Mouse (Mus musculus): ENCODE data around the gene Ccdc71l. TPM values are rescaled to one million over a fixed set of nuclear protein-coding genes. Genes with fewer than 3 reads are reported as not detected.

The Ccdc71l gene
- 11.7 TPM for polyA plus RNA-seq (2017; shearing (Covaris generic))

DNA sequence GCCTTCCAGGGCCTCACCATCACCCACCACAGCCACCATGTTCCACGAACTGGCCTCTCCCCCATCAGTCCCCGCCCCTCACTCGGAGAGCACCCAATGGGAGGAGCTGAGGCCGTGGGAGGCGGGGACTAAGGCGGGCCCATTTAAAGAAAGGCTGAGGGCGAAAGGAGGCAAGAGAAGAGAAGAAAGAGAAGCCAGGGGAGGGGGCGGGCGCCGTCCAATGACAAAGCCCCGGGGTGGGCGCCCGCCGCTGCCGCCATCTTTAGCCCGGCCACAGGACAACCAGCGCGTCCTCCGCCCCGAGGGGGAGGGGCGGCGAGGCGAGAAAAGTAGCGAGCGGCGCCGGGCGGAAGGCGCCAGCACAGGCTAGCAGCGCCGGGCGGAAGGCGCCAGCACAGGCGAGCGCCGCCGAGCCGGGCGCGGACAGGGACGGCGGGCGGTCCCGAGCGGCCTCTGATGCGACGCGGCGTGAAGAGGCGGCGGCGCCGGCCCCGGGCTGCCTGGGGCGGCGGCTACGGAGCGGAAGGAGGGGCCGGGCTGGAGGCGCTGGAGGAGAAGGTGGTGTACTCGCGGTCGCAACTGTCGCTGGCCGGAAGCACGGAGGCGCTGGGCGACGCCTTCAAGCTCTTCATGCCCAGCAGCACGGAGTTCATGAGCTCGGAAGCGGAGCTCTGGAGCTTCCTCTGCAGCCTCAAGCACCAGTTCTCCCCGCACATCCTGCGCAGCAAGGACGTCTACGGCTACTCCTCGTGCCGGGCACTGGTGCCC lies at the start of gene Ccdc71l:
Ccdc71l (plus strand) TSS at position 177 of the 768 bp plus-strand sequence.

Other genes with a start within 250 kb of the Ccdc71l start
- gene Pik3cg, start 170.0 kb upstream of the Ccdc71l start, polyA plus RNA-seq (2017; shearing (Covaris generic)) = 26.5 TPM